Mouse (Mus musculus) embryonic facial prominence, embryonic 14.5 days (tissue): ENCODE results near the gene Nudt13. TPM values are rescaled to one million over a fixed set of nuclear protein-coding genes. Genes with fewer than 3 reads are reported as not detected.
"Not testable (repeated sequence)": the region's sequence is repeated elsewhere in the genome, so short reads cannot be mapped to it uniquely, and the experiment has no call there.

Experiments
- ATAC-seq: fragments of 200-750 bp; cut with Nextera tagmentation; 2 replicates; pipeline ENCODE4 v1.8.0; 2017; ENCODE audit warnings: low read depth, moderate number of reproducible peaks, moderate TSS enrichment
- DNase-seq: peaks from one replicate; pipeline ENCODE4 v3.0.0-alpha.2; 2015; ENCODE audit warnings: low spot score
- H3K27ac ChIP-seq: fragments of 300-500 bp; sonication (generic); replicated peaks from 2 replicates; pipeline ENCODE4 v1.5.1; 2014; ENCODE audit warnings: low read depth, mild to moderate bottlenecking, low read length, moderate library complexity
- H3K27me3 ChIP-seq: fragments of 300-500 bp; sonication (generic); replicated peaks from 2 replicates; pipeline ENCODE4 v1.6.1; 2014; ENCODE audit warnings: low read length; ENCODE audit not compliant: control insufficient read depth, insufficient read depth
- H3K36me3 ChIP-seq: fragments of 300-500 bp; sonication (generic); 2 replicates; pipeline ENCODE4 v1.6.1; 2014; ENCODE audit warnings: low read length, mixed read lengths; ENCODE audit not compliant: control insufficient read depth, insufficient read depth
- H3K4me1 ChIP-seq: fragments of 300-500 bp; sonication (generic); 2 replicates; pipeline ENCODE4 v1.6.1; 2014; ENCODE audit warnings: antibody characterized with exemption, low read length; ENCODE audit not compliant: control insufficient read depth, insufficient read depth
- H3K4me2 ChIP-seq: fragments of 300-500 bp; sonication (generic); 2 replicates; pipeline ENCODE4 v1.6.1; 2014; ENCODE audit warnings: low read depth, mild to moderate bottlenecking, low read length, moderate library complexity, mixed read lengths
- H3K4me3 ChIP-seq: fragments of 300-500 bp; sonication (generic); 2 replicates; pipeline ENCODE4 v1.5.1; 2014; ENCODE audit warnings: low read depth, mild to moderate bottlenecking, low read length
- H3K9ac ChIP-seq: fragments of 300-500 bp; sonication (generic); 2 replicates; pipeline ENCODE4 v1.6.1; 2014; ENCODE audit warnings: low read depth, mild to moderate bottlenecking, low read length, moderate library complexity, mixed read lengths
- H3K9me3 ChIP-seq: fragments of 300-500 bp; sonication (generic); 2 replicates; pipeline ENCODE4 v1.6.1; 2016; ENCODE audit warnings: low read length; ENCODE audit not compliant: control insufficient read depth
- WGBS: fragments of 180-500 bp; shearing (Covaris S2); extraction: QIAGEN DNeasy Blood & Tissue Kit; methylation state at CpG from one replicate; pipeline ENCODE4 v1.1.7; 2014; 5-methylcytosine and 5-hydroxymethylcytosine counted together
- polyA plus RNA-seq: library from polyadenylated mRNA; unstranded; fragments of >200 nt; fragmentation: Nextera tagmentation; extraction: Ambion mirVana; gene quantifications from 2 replicates; pipeline ENCODE4 v1.2.1, GENCODE M21; 2014

The Nudt13 gene
- polyA plus RNA-seq, 1 experiment from 2014 or later, result 13.1 TPM

DNA sequence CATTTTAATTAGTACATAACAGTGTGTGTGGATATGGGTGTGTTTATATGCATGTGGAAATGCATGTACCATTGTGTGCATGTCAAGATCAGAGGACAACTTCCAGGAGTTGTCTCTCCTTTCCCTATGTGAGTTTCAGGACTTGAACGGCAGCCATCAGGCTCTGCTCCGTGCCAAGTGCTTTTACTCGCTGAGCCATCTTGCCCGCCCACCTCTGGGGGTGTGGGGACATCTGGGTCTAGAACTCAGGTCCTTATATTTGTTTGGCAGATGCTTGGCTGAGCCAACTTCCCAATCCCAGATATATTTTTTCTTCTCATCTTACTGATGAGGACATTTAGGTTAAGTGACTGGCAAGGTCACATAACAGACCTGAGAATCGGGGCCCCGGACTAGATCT lies 26.1 kb upstream of the Nudt13 start:
- Histone ChIP-seq H3K27ac (no peak overlapping the region), H3K27me3 (no peaks in the 10 kb centered on the region), H3K4me1 (no peaks in the 10 kb centered on the region), H3K4me3 (no peak overlapping the region), H3K9me3 (no peaks in the 10 kb centered on the region), H3K36me3 (no peaks in the 10 kb centered on the region), H3K9ac (no peak overlapping the region), H3K4me2 (no peak overlapping the region)
- ATAC-seq (no peak), DNase-seq (no peak)
- WGBS, result 73% methylated on average over 6 of the region's 6 CpGs

- 0 out of 2 replicates have a peak, but pooled peaks have one; percentile 26 for ATAC-seq
- 70% methylated on average over 6 of the region's 6 CpGs for WGBS
Measured at GRCm38 (mm10) chr14:20269082-20269809, 25.3 kb upstream of the Nudt13 start, which contains the start of gene Kcnk16. Kcnk16 (minus strand) TSS chr14:20269199.

DNA sequence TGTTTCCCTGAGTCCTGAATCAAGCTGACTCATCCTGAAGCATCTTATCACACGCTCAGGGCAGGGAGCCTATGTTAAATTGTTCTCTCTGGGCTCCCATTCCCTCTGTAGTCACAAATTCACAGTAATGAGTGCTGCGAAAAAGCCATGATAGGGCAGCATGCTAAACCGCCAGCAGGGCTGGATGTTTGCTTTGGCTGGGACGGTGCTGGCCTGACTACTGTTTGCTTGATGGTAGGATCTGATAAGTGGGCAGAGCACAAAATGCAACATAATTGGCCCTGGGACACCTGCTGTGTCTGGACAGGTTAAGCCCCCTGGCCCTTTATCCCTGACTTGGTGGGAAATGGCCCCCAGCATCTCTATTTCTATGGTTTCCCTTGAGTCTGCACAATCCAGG lies 3.1 kb upstream of the Nudt13 start:
- Histone ChIP-seq H3K4me2 (no peak overlapping the region), H3K9me3 (no peaks in the 10 kb centered on the region), H3K27me3 (no peaks in the 10 kb centered on the region), H3K9ac (no peak overlapping the region), H3K27ac (no peak overlapping the region), H3K4me3 (no peak overlapping the region), H3K36me3 (no peaks in the 10 kb centered on the region), H3K4me1 (peaks cover 4% of the 10 kb centered on the region; the same call in 1 of the 2 replicates)
- WGBS, result 51% methylated on average over 4 of the region's 4 CpGs
- DNase-seq (no peak), ATAC-seq (no peak)

More at GRCm38 (mm10) chr14:20269082-20269809, 25.3 kb upstream of the Nudt13 start, which contains the start of gene Kcnk16:
- Histone ChIP-seq H3K9me3 (peaks cover 3% of the 10 kb centered on the region), H3K27ac (no peak within 1 kb of the TSS), H3K4me1 (no peaks in the 10 kb centered on the region), H3K4me3 (no peak within 1 kb of the TSS), H3K4me2 (no peak within 1 kb of the TSS), H3K36me3 (no peaks in the 10 kb centered on the region), H3K27me3 (no peaks in the 10 kb centered on the region), H3K9ac (no peak within 1 kb of the TSS)
- DNase-seq, result no peak

DNA sequence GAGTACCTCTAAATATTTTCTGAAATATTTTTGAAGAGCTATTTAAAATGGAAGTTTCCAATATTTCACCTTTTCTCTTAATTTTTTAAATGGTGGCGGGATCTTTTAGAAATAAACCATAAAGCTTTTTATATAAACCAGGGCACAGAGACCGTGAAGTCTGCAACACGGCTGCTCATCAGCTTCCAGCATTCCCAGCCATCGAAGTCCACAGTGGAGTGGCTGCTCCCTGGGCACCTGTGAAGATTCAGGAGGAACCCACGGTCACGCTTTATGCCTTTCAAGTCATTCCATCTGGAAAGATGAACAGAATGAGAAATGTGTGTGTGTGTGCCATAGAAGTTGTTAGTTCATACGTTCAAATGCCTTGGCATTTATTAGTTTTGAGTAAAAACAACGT lies 450 bp downstream of the Nudt13 start:
- H3K36me3 ChIP-seq, result no peaks in the 10 kb centered on the region
- WGBS, result 38% methylated on average over 8 of the region's 8 CpGs

DNA sequence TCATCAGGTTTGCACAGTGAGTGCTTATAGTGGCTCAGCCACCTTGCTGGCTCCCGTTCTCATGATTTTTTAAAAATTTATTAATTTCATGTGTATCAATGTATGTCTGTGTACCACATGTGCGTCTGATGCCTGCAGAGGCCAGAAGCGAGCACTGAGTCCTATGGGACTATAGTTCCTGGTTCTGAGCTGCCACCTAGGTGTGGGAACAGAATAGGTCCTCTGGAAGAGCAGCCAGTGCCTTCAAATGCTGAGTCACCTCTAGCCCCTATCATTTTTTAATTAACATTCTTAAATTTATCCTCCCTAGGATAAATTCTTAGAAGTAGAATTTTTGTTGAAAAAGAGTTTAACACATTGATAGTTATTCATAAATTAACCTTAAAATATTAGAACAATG lies 3.1 kb downstream of the Nudt13 start:
- 64% methylated on average over 3 of the region's 3 CpGs for WGBS
- H3K4me3 ChIP-seq, result no peak overlapping the region
- H3K27ac ChIP-seq, result no peak overlapping the region
- no peak overlapping the region for H3K4me2 ChIP-seq
- H3K36me3 ChIP-seq, result no peaks in the 10 kb centered on the region
- ATAC-seq, result no peak
- no peak for DNase-seq
- H3K4me1 ChIP-seq, result peaks cover 4% of the 10 kb centered on the region; the same call in 1 of the 2 replicates
- H3K9ac ChIP-seq, result no peak overlapping the region
- no peaks in the 10 kb centered on the region for H3K9me3 ChIP-seq
- no peaks in the 10 kb centered on the region for H3K27me3 ChIP-seq

More for the DNA sequence above, 450 bp downstream of the Nudt13 start:
- Histone ChIP-seq H3K4me2 (peak overlapping the region; percentile 66), H3K4me1 (peaks cover 4% of the 10 kb centered on the region; the same call in 1 of the 2 replicates), H3K9me3 (no peaks in the 10 kb centered on the region), H3K27me3 (no peaks in the 10 kb centered on the region), H3K9ac (peak overlapping the region; percentile 45), H3K4me3 (peak overlapping the region; percentile 47), H3K27ac (no peak overlapping the region)
- no peak for DNase-seq
- no peak for ATAC-seq

DNA sequence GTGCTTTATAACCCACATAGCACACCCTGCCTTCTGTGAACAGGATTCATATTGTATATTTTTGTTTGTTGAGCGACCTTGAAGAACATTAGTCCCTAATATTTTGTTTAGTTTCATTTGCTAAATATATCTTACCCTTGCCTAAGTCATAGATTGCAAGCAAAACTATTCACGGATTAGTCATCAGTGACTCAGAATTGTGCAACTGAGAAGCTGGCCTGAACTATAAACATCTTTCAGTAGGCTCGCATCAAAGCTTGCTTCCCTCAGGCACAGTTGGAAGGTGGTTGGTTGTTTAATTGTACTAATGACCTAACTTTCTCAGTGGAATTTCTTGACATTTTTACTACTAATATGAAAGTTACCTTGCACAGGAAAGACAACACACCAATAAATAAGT lies 3.6 kb downstream of the Nudt13 start:
- Histone ChIP-seq H3K4me1 (peaks cover 4% of the 10 kb centered on the region; the same call in 1 of the 2 replicates), H3K36me3 (no peaks in the 10 kb centered on the region), H3K4me3 (no peak overlapping the region), H3K9ac (no peak overlapping the region), H3K4me2 (no peak overlapping the region), H3K9me3 (no peaks in the 10 kb centered on the region), H3K27me3 (no peaks in the 10 kb centered on the region), H3K27ac (no peak overlapping the region)
- WGBS, result 78% methylated on average over 3 of the region's 3 CpGs
- DNase-seq (no peak), ATAC-seq (no peak)

- H3K36me3 ChIP-seq, result peaks cover 34% of the 10 kb centered on the region
- not testable (repeated sequence) for DNase-seq, H3K4me3 ChIP-seq, H3K4me1 ChIP-seq, ATAC-seq, H3K4me2 ChIP-seq, H3K27me3 ChIP-seq, H3K9me3 ChIP-seq, H3K9ac ChIP-seq, H3K27ac ChIP-seq
- WGBS, result 73% methylated on average over 2 of the region's 2 CpGs
Measured at GRCm38 (mm10) chr14:20305085-20305484, 10.6 kb downstream of the Nudt13 start.

DNA sequence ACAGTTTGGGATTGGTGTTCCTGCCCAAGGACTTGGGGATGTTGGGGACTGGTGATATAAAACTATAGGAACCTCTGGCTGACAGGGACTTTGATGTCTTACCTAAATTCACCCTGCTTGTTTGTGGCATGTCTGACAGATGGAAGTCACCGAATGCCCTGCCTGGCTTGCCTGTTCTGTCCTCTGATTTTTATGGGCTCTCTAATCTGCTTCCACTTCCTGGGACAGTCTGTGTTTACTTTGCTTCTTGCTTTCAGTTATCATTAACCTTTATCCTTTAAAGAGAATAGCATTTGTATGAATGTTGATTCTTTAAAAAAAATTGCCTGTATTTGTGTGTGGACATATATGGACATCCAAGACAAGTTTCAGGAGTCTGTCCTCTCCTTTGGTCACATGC lies 20.6 kb downstream of the Nudt13 start:
- no peak overlapping the region for H3K4me3 ChIP-seq
- no peaks in the 10 kb centered on the region for H3K27me3 ChIP-seq
- H3K27ac ChIP-seq, result no peak overlapping the region
- ATAC-seq (no peak), DNase-seq (no peak)
- H3K9me3 ChIP-seq, result no peaks in the 10 kb centered on the region
- H3K9ac ChIP-seq, result no peak overlapping the region
- 85% methylated on average over 1 of the region's 1 CpGs for WGBS
- no peaks in the 10 kb centered on the region for H3K4me1 ChIP-seq
- no peak overlapping the region for H3K4me2 ChIP-seq
- peaks cover 43% of the 10 kb centered on the region for H3K36me3 ChIP-seq

DNA sequence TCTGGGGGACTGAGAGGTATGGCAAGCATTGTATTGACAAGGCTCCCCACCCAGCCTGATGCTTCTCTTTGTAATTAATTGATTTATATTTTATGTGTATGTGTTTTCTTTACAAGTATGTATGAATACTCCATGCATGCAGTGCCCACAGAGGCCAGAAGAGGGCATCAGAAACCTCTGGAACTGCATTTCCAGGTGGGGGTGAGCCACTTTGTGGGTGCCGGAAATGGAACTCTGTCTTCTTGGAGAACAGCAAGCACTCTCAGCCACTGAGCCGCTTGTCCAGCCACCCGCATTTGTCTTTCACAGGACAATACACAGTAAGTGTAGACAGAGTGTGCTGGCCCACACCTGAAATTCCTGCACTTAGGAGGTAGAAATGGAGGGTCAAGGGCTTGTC lies 24.9 kb downstream of the Nudt13 start:
- Histone ChIP-seq H3K4me2 (no peak overlapping the region), H3K36me3 (peaks cover 61% of the 10 kb centered on the region), H3K27ac (no peak overlapping the region), H3K4me3 (no peak overlapping the region), H3K9ac (no peak overlapping the region), H3K9me3 (no peaks in the 10 kb centered on the region), H3K4me1 (no peaks in the 10 kb centered on the region), H3K27me3 (no peaks in the 10 kb centered on the region)
- 75% methylated on average over 3 of the region's 3 CpGs for WGBS
- no peak for DNase-seq
- ATAC-seq, result no peak
